7 mouse cellular contexts compared by ENCODE assay signal in genomic region chr2:93333817-93334731, GRCm38 (mm10). TPM values are rescaled to one million over a fixed set of nuclear protein-coding genes. Genes with fewer than 3 reads are reported as not detected.
DNase-seq lines count a peak whose midpoint lies in the region; ATAC-seq and TF ChIP-seq lines count a peak whose summit lies in the region.

Tspan18 (minus strand) TSS chr2:93334505.

- 0 out of 2 replicates have a peak, but pooled peaks cover 4% of the 10 kb centered on the region for H3K4me1 ChIP-seq in intestine, postnatal 0 days (replicated peaks; ENCODE audit: control insufficient read depth, insufficient read depth, low read length)
- peaks cover 34% of the 10 kb centered on the region for H3K4me1 ChIP-seq in limb, embryonic 15.5 days
- H3K4me1 ChIP-seq in midbrain, embryonic 16.5 days (ENCODE audit: control insufficient read depth, insufficient read depth, low read length) = peaks cover 26% of the 10 kb centered on the region

- TF ChIP-seq CTCF in intestine, postnatal 0 days (IDR thresholded peaks at IDR 0.05; ENCODE audit: low read depth) = no peak; the same call in 1 of the 2 replicates

- H3K9me3 ChIP-seq in intestine, postnatal 0 days (ENCODE audit: control insufficient read depth) = no peaks in the 10 kb centered on the region
- H3K9me3 ChIP-seq in limb, embryonic 15.5 days = no peaks in the 10 kb centered on the region
- H3K9me3 ChIP-seq in midbrain, embryonic 16.5 days (replicated peaks; ENCODE audit: control insufficient read depth, low read length, poor library complexity, severe bottlenecking) = no peaks in the 10 kb centered on the region

- no peaks in the 10 kb centered on the region for H3K36me3 ChIP-seq in intestine, postnatal 0 days (ENCODE audit: control insufficient read depth, insufficient read depth)
- H3K36me3 ChIP-seq in limb, embryonic 15.5 days = no peaks in the 10 kb centered on the region
- no peaks in the 10 kb centered on the region for H3K36me3 ChIP-seq in midbrain, embryonic 16.5 days (ENCODE audit: control insufficient read depth, insufficient read depth, low read length)

- WGBS in intestine, postnatal 0 days = under 1% methylated on average over 93 of the region's 95 CpGs
- under 1% methylated on average over 87 of the region's 95 CpGs for WGBS in limb, embryonic 15.5 days
- WGBS in midbrain, embryonic 16.5 days = under 1% methylated on average over 69 of the region's 95 CpGs

- H3K4me3 ChIP-seq in intestine, postnatal 0 days (ENCODE audit: low read depth, low read length) = peak within 1 kb of the TSS; percentile 74
- peak within 1 kb of the TSS; percentile 67 for H3K4me3 ChIP-seq in limb, embryonic 15.5 days
- peak within 1 kb of the TSS; percentile 74 for H3K4me3 ChIP-seq in midbrain, embryonic 16.5 days (ENCODE audit: low read depth, low read length)

- H3K27ac ChIP-seq in intestine, postnatal 0 days (ENCODE audit: low read depth, low read length) = peak within 1 kb of the TSS; percentile 50; the same call in 1 of the 2 replicates
- peak within 1 kb of the TSS; percentile 65 for H3K27ac ChIP-seq in limb, embryonic 15.5 days
- H3K27ac ChIP-seq in midbrain, embryonic 16.5 days (ENCODE audit: low read length) = peak within 1 kb of the TSS; percentile 72

- H3K27me3 ChIP-seq in intestine, postnatal 0 days (replicated peaks; ENCODE audit: control insufficient read depth, insufficient read depth, low read length) = 0 out of 2 replicates have a peak, but pooled peaks cover 3% of the 10 kb centered on the region
- peaks cover 18% of the 10 kb centered on the region; the same call in 1 of the 2 replicates for H3K27me3 ChIP-seq in limb, embryonic 15.5 days
- H3K27me3 ChIP-seq in midbrain, embryonic 16.5 days (ENCODE audit: control insufficient read depth, insufficient read depth, low read depth, low read length) = no peaks in the 10 kb centered on the region

- peak; percentile 87 to 93 for DNase-seq in adrenal gland, postnatal 36 days
- peak; percentile 61 for DNase-seq in embryo, embryonic 11.5 days (ENCODE audit: low read depth, low spot score)
- DNase-seq in heart, adult 11 months = peak; percentile 98
- DNase-seq in spleen, postnatal 36 days (ENCODE audit: low spot score in 2 of 2) = peak; percentile 36 to 44

- H3K9ac ChIP-seq in intestine, postnatal 0 days (ENCODE audit: low read depth, low read length) = peak within 1 kb of the TSS; percentile 66
- peak within 1 kb of the TSS; percentile 54 for H3K9ac ChIP-seq in limb, embryonic 15.5 days
- H3K9ac ChIP-seq in midbrain, embryonic 16.5 days (ENCODE audit: low read depth, low read length) = peak within 1 kb of the TSS; percentile 82

- ATAC-seq in intestine, postnatal 0 days = peak; percentile 74
- ATAC-seq in limb, embryonic 15.5 days (ENCODE audit: insufficient number of reproducible peaks, low FRiP score, low TSS enrichment, low read depth) = peak; percentile 70
- peak; percentile 76 for ATAC-seq in midbrain, embryonic 16.5 days

- H3K4me2 ChIP-seq in intestine, postnatal 0 days (replicated peaks; ENCODE audit: low read depth) = peak within 1 kb of the TSS; percentile 100
- H3K4me2 ChIP-seq in limb, embryonic 15.5 days = peak within 1 kb of the TSS; percentile 99
- H3K4me2 ChIP-seq in midbrain, embryonic 16.5 days (ENCODE audit: low read length) = peak within 1 kb of the TSS; percentile 77

RNA-seq across cellular contexts. Expression of gene Tspan18, which starts in this region (rescaled TPM):
- total RNA-seq in adrenal gland, postnatal 36 days (2021) = 10 to 100 TPM; 49.7 to 59.4 TPM
- 12.2 and 18.0 TPM in 2 replicates for polyA plus RNA-seq in intestine, postnatal 0 days (2015; fragmentation: Nextera tagmentation; extraction: Ambion mirVana)
- polyA plus RNA-seq in limb, embryonic 15.5 days (2015; fragmentation: Nextera tagmentation; extraction: Ambion mirVana) = 18.8 and 24.0 TPM in 2 replicates
- 20.1 and 21.2 TPM in 2 replicates for polyA plus RNA-seq in midbrain, embryonic 16.5 days (2015; fragmentation: Nextera tagmentation; extraction: Ambion mirVana)

Comparison
In these comparisons a context has a peak if more than half of its experiments do, and no peak if none do; other contexts are left out.
1. Peak in every context shown above with its lines: DNase-seq, ATAC-seq, H3K4me3 ChIP-seq and H3K27ac ChIP-seq.
2. DNase-seq: peak in every context shown above with its lines; median percentile 98 in heart, adult 11 months; 90 in adrenal gland, postnatal 36 days; 61 in embryo, embryonic 11.5 days; 40 in spleen, postnatal 36 days.